Mouse (Mus musculus): Measurements from ENCODE around the gene Hoxa1. TPM values are rescaled to one million over a fixed set of nuclear protein-coding genes. Genes with fewer than 3 reads are reported as not detected.

Hoxa1 gene
- polyA plus RNA-seq, 1 experiment from 2014 or later, result 0.31 TPM

Other genes with a start within 250 kb of the Hoxa1 start
- gene Skap2, start 145.8 kb downstream of the Hoxa1 start, polyA plus RNA-seq (2016; fragmentation: Nextera tagmentation; extraction: Ambion mirVana), result 5.7 and 6.6 TPM in 2 replicates
- not detected in 2 replicates for gene Hoxa2, start 6.5 kb upstream of the Hoxa1 start, polyA plus RNA-seq (2016; fragmentation: Nextera tagmentation; extraction: Ambion mirVana)
- gene 5730596B20Rik, start 19.2 kb upstream of the Hoxa1 start, polyA plus RNA-seq (2016; fragmentation: Nextera tagmentation; extraction: Ambion mirVana), result not detected in 2 replicates
- not detected in 2 replicates for gene Hoxa4, start 33.4 kb upstream of the Hoxa1 start, polyA plus RNA-seq (2016; fragmentation: Nextera tagmentation; extraction: Ambion mirVana)
- not detected in 2 replicates for gene Hoxa5, start 46.3 kb upstream of the Hoxa1 start, polyA plus RNA-seq (2016; fragmentation: Nextera tagmentation; extraction: Ambion mirVana)
- not detected in 2 replicates for gene Hoxa6, start 50.4 kb upstream of the Hoxa1 start, polyA plus RNA-seq (2016; fragmentation: Nextera tagmentation; extraction: Ambion mirVana)
- 0.32 TPM in 1 of 2 replicates, not detected in the other for gene Hoxa3, start 55.0 kb upstream of the Hoxa1 start, polyA plus RNA-seq (2016; fragmentation: Nextera tagmentation; extraction: Ambion mirVana)
- not detected in 2 replicates for gene Gm28308, start 55.0 kb upstream of the Hoxa1 start, polyA plus RNA-seq (2016; fragmentation: Nextera tagmentation; extraction: Ambion mirVana)
- gene Hoxa7, start 63.5 kb upstream of the Hoxa1 start, polyA plus RNA-seq (2016; fragmentation: Nextera tagmentation; extraction: Ambion mirVana), result not detected in 2 replicates
- gene Hoxa9, start 72.8 kb upstream of the Hoxa1 start, polyA plus RNA-seq (2016; fragmentation: Nextera tagmentation; extraction: Ambion mirVana), result not detected in 2 replicates
- not detected in 2 replicates for gene Hoxa10, start 82.5 kb upstream of the Hoxa1 start, polyA plus RNA-seq (2016; fragmentation: Nextera tagmentation; extraction: Ambion mirVana)
- gene Hoxa11, start 87.5 kb upstream of the Hoxa1 start, polyA plus RNA-seq (2016; fragmentation: Nextera tagmentation; extraction: Ambion mirVana), result not detected in 2 replicates
- gene Hoxa13, start 102.6 kb upstream of the Hoxa1 start, polyA plus RNA-seq (2016; fragmentation: Nextera tagmentation; extraction: Ambion mirVana), result not detected in 2 replicates
- not detected in 2 replicates for gene Evx1, start 155.2 kb upstream of the Hoxa1 start, polyA plus RNA-seq (2016; fragmentation: Nextera tagmentation; extraction: Ambion mirVana)

Data from forebrain, embryonic 12.5 days (tissue).